Mouse (Mus musculus): Measurements from ENCODE around the gene Mfsd4a.
A peak's percentile ranks its signal among the peaks of the same experiment; 100 is the strongest.

Mfsd4a gene

DNA sequence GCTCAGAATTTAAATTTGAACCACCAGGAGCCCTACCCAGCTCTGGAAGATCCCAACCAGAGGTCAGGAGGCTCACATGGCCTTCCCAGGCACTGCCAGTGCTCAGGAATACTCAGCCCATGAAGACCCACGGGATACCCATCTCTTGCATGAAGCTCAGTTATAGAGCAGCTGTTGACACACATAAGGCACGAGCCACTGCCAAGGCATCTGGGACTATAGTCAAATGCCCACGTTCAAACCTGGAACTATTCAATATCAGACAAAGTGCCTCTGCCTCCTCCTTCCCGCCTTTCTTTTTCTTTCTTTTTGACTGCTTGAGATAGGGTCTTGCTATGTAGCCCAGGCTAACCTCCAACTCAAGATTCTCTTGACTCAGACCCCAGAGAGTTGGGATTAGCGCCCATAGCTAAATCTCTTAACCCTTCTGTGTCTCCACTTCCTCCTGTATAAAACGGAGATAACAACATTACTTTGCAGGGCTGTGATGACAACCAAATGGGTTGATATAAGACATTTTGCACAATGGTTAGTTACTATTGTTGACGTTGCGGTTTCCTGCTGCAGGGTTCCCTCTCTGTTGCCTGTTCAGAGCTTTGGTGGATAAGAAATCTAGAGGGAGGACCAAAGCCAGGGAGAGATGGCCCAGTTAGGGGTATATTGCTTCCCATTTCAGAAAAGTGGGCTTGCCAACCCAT is 2.2 kb downstream of the Mfsd4a start:
- no peak for DNase-seq

- no peak for DNase-seq
Measured at GRCm38 (mm10) chr1:132065001-132065400, 2.9 kb downstream of the Mfsd4a start.

DNA sequence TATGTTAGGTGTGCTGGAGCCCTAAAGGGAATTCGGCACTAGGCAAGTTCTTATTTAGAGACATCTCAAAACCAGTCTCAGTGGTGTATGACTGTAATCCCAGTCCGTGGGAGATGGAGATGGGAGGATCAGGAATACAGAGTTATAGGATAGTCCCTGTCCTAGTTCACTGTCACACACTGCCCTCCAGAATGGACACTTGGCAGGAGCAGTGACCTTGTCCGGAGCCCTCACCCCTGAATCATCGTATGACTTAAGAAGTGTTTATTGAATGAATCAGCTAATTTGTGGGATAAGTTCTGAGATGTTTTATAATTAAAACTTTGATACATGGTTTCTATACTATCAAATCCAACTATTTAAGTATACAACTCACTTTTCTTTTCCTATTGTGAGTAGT is 4.8 kb downstream of the Mfsd4a start:
- no peak for DNase-seq

- DNase-seq, result no peak
Measured at GRCm38 (mm10) chr1:132061750-132062541, 5.9 kb downstream of the Mfsd4a start.

DNA sequence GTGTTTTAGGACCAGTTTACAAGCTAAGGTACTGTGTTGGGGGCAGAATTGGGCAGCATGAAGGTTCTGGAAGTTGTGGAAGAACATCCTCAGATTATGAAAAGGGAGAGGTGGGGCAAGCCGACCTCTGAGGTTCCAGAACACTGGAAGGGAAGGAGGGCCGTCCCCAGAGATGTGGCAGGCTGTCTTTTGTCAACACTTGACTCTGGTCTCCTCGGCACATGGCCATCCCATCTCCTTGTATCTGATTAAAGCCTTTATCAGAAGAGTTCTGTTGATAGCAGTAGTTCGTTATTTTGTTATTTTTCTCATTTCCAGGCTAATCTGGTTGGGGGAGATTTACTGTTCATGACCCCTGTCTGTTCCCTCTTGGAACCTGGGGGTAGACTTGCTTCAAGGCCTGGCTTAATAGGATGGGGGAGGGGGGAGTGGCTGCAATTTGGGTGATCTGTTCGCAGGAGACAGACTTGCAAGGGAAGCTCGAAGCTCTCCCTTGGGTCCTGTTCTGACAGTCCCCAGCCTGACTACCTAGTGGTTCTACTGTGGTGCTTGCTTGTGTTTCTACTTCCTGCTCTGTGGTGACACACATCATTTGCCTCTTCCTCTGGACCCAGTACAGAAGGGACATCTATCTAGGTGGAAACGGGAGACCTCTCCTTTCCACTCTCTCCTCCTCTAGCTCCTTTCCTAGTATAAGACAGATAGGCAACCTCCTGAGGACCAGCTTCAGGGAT is 7.7 kb downstream of the Mfsd4a start:
- no peak for DNase-seq

- DNase-seq, result no peak
Measured at GRCm38 (mm10) chr1:132058558-132058957, 9.3 kb downstream of the Mfsd4a start.

- peak; percentile 45 to 69 for DNase-seq
Measured at GRCm38 (mm10) chr1:132055054-132055664, 12.7 kb downstream of the Mfsd4a start.

DNA sequence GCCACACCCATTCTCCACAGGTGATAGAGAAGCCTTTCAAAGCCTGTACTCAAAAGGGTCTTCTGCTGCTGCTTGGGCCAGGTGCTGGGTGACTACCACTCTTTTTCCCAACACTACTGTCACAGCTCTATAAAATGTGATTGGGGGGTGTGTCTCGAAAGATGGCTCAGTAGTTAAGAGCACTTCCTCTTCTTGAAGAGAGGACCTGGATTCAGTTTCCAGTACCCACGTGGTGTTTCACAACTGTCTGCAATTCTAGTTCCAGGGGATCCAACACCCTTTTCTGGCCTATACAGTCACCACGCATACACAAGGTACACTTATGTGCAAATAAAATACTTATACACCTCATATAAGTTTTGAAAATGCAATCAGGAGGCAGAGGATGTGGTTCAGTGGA is 13.5 kb downstream of the Mfsd4a start:
- no peak for DNase-seq

- no peak for DNase-seq
Measured at GRCm38 (mm10) chr1:132051746-132052145, 16.1 kb downstream of the Mfsd4a start.

- DNase-seq, result peak; percentile 68 to 80
Measured at GRCm38 (mm10) chr1:132046143-132046735, 21.6 kb downstream of the Mfsd4a start.

- DNase-seq, result no peak
Measured at GRCm38 (mm10) chr1:132043759-132044158, 24.1 kb downstream of the Mfsd4a start.

- DNase-seq, result peak; percentile 49 to 58
Measured at GRCm38 (mm10) chr1:132040201-132040621, 27.7 kb downstream of the Mfsd4a start.

DNA sequence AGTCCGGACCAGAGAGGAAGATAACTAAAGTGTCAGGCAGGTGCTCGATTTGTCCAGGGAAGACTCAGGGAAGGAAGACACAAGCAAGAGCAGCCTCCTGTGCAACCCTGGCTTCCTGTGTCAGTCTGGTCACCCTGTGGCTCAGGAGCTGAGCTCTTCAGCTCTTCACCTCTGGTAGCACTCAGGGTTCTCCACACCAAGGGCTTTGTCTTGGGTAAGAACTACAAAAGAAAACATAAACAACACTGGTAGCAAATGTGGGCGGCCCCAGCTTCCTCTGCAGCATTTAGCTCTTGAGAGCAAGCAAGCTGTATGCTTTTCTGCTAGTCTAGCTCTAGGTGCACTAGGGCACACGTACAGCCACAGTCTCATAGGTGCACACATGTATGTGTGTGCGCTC is 29.1 kb downstream of the Mfsd4a start:
- peak; percentile 20 to 46 for DNase-seq

DNA sequence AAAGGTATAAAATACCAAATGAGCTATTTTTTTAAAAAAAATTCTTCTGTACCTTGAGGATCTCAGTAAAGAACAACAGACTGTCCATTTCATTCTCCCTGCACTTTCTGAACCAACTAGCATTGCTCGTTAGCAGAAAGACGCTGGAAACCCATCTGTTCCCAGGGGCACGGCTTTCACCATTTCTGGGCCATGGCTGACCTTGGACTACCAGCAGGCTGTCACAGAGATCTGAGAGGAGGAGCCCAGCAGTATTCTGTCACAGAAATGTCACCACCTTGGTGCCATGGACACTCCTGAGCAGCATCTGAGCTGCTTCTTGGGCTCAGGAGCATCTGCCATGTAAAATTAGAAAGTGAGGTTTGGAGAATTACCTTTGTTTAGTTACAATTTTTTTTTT is 30.1 kb downstream of the Mfsd4a start:
- DNase-seq, result no peak

- no peak for DNase-seq
Measured at GRCm38 (mm10) chr1:132032172-132032571, 35.7 kb downstream of the Mfsd4a start.

DNA sequence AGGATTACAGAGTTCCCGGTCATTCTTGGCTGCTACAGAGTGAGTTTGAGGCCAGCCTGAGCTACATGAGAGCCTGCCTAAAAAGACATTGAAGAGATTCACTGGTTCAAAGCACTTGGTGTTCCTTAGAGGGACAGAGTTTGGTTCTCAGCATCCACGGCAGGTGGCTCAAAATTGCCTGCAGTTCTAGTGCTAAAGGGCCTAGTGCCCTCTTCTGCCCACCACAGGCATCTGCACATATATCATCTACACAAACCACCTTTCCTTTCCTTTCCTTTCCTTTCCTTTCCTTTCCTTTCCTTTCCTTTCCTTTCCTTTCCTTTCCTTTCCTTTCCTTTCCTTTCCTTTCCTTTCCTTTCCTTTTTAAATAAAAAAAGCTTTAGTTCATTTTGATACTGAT is 37.3 kb downstream of the Mfsd4a start:
- no peak for DNase-seq

- no peak for DNase-seq
Measured at GRCm38 (mm10) chr1:132028413-132028812, 39.4 kb downstream of the Mfsd4a start.

- no peak for DNase-seq
Measured at GRCm38 (mm10) chr1:132027978-132028377, 39.9 kb downstream of the Mfsd4a start.

DNA sequence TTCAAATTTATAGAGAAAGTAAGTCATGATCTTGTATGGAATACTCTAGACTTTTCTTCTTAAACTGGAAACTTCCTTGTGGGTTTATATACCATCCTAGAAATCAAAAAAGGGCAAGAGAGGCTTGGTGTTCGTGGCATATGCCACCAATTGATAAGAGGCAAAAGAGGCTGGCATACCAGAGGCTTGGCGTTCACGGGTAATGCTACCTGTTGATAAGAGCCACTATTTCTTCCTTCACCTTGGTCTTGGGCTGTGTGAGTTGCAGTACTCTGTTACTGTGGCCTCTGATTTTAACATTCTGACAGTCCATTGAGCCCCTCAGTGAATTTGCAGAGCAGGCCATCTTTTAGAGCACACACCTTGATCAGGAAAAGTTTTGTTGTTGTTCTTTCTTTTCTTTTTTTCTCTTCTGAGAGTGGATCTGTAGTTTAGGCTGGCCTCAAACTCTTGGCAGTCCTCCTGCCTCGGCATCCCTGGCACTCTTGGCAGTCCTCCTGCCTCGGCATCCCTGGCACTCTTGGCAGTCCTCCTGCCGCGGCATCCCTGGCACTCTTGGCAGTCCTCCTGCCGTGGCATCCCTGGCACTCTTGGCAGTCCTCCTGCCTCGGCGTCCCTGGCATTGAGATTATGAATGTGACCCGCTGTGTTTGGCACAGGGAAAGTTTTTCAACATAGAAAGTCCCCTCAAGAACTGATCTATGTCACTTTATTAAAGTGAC is 40.8 kb downstream of the Mfsd4a start:
- no peak for DNase-seq

GRCm38 (mm10) chr1:132022107-132022506 is 45.8 kb downstream of the Mfsd4a start:
- no peak for DNase-seq

DNA sequence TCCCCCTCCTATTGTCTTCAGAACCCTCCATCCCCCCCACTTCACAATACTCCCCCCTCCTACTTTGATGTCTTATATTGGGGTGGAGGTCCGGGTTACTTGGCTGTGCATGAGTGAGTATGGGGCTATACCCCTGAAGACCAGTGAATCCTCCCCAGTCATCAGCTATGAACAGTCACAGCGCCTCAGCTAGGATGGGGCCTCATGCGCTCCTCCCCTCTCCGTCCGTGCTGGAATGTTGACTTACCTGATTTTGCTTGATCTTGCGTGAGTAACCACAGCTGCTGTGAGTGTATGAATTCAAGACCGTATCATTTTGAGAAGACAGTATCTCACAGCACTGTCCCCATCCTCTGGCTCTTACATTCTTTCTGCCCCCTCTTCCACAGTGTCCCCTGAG is 48.0 kb downstream of the Mfsd4a start:
- DNase-seq, result no peak

DNA sequence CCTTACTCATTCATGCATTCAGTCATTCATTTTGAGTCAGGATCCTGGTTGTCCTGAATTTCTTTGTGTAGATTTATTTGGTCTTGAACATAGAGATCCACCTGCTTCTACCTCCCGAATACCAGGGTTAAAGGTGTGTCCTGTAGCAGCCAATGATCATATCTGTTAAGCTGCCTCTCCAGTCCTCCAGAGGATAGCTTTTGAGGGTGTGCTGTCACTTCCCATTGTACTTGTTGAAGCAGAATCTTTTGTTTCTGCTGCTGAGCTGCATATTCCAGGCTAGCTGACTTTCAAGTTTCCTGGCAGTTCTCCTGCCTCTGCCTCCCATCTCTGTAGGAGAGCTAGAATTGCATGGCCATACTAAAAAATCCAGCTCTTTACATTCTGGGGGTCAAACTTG is 51.2 kb downstream of the Mfsd4a start:
- DNase-seq, result no peak
